Mouse (Mus musculus): ENCODE results near the gene Tbx10.

- TF ChIP-seq CTCF (IDR thresholded peaks at IDR 0.05; ENCODE audit: insufficient read depth, low read length) (no peak), POLR2A (IDR thresholded peaks at IDR 0.05; ENCODE audit: borderline replicate concordance, extremely low read depth, low read depth, low read length) (no peak)
Observed at GRCm38 (mm10) chr19:4014802-4015201, 22.2 kb downstream of the Tbx10 start.
